In genomic region chrX:73910049-73910448, GRCm38 (mm10) we compare ENCODE assay signal across 28 mouse cellular contexts. TPM values are rescaled to one million over a fixed set of nuclear protein-coding genes. Genes with fewer than 3 reads are reported as not detected.
DNase-seq lines count a peak whose midpoint lies in the region; ATAC-seq and TF ChIP-seq lines count a peak whose summit lies in the region.
"Had no signal": no experiment of that assay in that cellular context is flagged by ENCODE, and none has a peak within 500 bp of the region (broad histone marks: within the 10 kb centered on the region; RNA-seq: fewer than 3 reads in every experiment).

No protein-coding gene starts in this region.

- peak overlapping the region; percentile 20; the same call in 1 of the 2 replicates for H3K27ac ChIP-seq in kidney, adult 2 months (ENCODE audit: insufficient read depth, low read depth, low read length)
- H3K27ac ChIP-seq in CH12.LX (ENCODE audit: insufficient read depth, low read depth), result no peak overlapping the region
- H3K27ac ChIP-seq in bone marrow, adult 2 months (ENCODE audit: control insufficient read depth, insufficient read depth, low read depth, low read length, poor library complexity), result peak overlapping the region; percentile 39; the same call in 1 of the 2 replicates
- H3K27ac ChIP-seq in liver, embryonic 16.5 days (ENCODE audit: low read length), result no peak overlapping the region
- H3K27ac ChIP-seq: embryonic facial prominence, embryonic 12.5 days; heart, embryonic 13.5 days; hindbrain, embryonic 14.5 days; left cerebral cortex, adult 2 months; lung, embryonic 15.5 days had no signal

- H3K4me2 ChIP-seq in CH12.LX (ENCODE audit: insufficient read depth, low read depth, poor library complexity, severe bottlenecking), result peak overlapping the region; percentile 76
- H3K4me2 ChIP-seq in liver, embryonic 16.5 days (ENCODE audit: low read depth, low read length), result peak overlapping the region; percentile 69; the same call in 1 of the 2 replicates
- H3K4me2 ChIP-seq: hindbrain, embryonic 14.5 days; midbrain, embryonic 11.5 days had no signal

- no peak for TF ChIP-seq POLR2A in kidney, adult 2 months (IDR thresholded peaks at IDR 0.05; ENCODE audit: low read depth, low read length)
- TF ChIP-seq POLR2A in CH12.LX (IDR thresholded peaks at IDR 0.05; ENCODE audit: low read depth, low read length), result no peak
- no peak for TF ChIP-seq POLR2A in bone marrow, adult 2 months (IDR thresholded peaks at IDR 0.05; ENCODE audit: borderline replicate concordance, control insufficient read depth, low read depth, low read length)

- TF ChIP-seq RAD21 in CH12.LX (IDR thresholded peaks at IDR 0.05; ENCODE audit: low read depth, low read length), result no peak

- ATAC-seq in liver, embryonic 16.5 days (ENCODE audit: low read depth), result no peak
- no peak for ATAC-seq in frontal cortex, adult (ENCODE audit: low TSS enrichment)
- ATAC-seq: forebrain, embryonic 14.5 days; inflammation-experienced regulatory T-cells, adult 6 months; Patski had no signal

- dilution Hi-C loops in CH12.LX (cut with MboI; ENCODE audit: extremely low pct_ligation_motif_present, extremely low pct_unique_long_range_greater_than_20kb, low sequenced_read_pairs), result no loop called here

- no peaks in the 10 kb centered on the region for H3K27me3 ChIP-seq in kidney, adult 2 months (replicated peaks; ENCODE audit: control insufficient read depth, insufficient read depth, low read length)
- H3K27me3 ChIP-seq in CH12.LX (replicated peaks), result no peaks in the 10 kb centered on the region
- no peaks in the 10 kb centered on the region for H3K27me3 ChIP-seq in liver, embryonic 16.5 days (ENCODE audit: control insufficient read depth, insufficient read depth, low read depth, low read length)
- H3K27me3 ChIP-seq: lung, embryonic 15.5 days had no signal

- H3K9ac ChIP-seq in CH12.LX (ENCODE audit: insufficient read depth, low read depth), result peak overlapping the region; percentile 39; the same call in 1 of the 2 replicates
- H3K9ac ChIP-seq in liver, embryonic 16.5 days (ENCODE audit: low read depth, low read length), result no peak overlapping the region
- H3K9ac ChIP-seq: embryonic facial prominence, embryonic 12.5 days; heart, embryonic 13.5 days; hindbrain, embryonic 14.5 days; lung, embryonic 15.5 days had no signal

- no peaks in the 10 kb centered on the region for H3K36me3 ChIP-seq in kidney, adult 2 months (ENCODE audit: control insufficient read depth, insufficient read depth, low read length)
- peaks cover 18 to 26% of the 10 kb centered on the region in 2 experiments for H3K36me3 ChIP-seq in CH12.LX (replicated peaks in 1 of 2; ENCODE audit: control insufficient read depth in 1 of 2, insufficient read depth in 1 of 2, low read length in 1 of 2)
- H3K36me3 ChIP-seq in liver, embryonic 16.5 days (ENCODE audit: control insufficient read depth, insufficient read depth), result no peaks in the 10 kb centered on the region; the same call in 1 of the 2 replicates
- H3K36me3 ChIP-seq: embryonic facial prominence, embryonic 12.5 days; heart, embryonic 13.5 days; lung, embryonic 15.5 days had no signal

- in situ Hi-C loops in CH12.LX (cut with MboI; ENCODE audit: low pct_ligation_motif_present, low pct_unique_long_range_greater_than_20kb, low sequenced_read_pairs), result no loop called here

- no peaks in the 10 kb centered on the region; the same call in 1 of the 2 replicates for H3K79me2 ChIP-seq in CH12.LX (replicated peaks; ENCODE audit: control insufficient read depth, extremely low read depth, insufficient read depth, poor library complexity, severe bottlenecking)

- peaks cover 5% of the 10 kb centered on the region; the same call in 1 of the 2 replicates for H3K4me1 ChIP-seq in kidney, adult 2 months (ENCODE audit: control insufficient read depth, insufficient read depth, low read length)
- H3K4me1 ChIP-seq in CH12.LX (ENCODE audit: control insufficient read depth in 1 of 2, insufficient read depth in 2 of 2), result peaks cover 8 to 39% of the 10 kb centered on the region in 2 experiments
- H3K4me1 ChIP-seq in bone marrow, adult 2 months (ENCODE audit: control insufficient read depth, insufficient read depth, low read length), result no peaks in the 10 kb centered on the region; the same call in 1 of the 2 replicates
- peaks cover 11% of the 10 kb centered on the region for H3K4me1 ChIP-seq in liver, embryonic 16.5 days (ENCODE audit: control insufficient read depth, low read depth, low read length)
- H3K4me1 ChIP-seq: embryonic facial prominence, embryonic 12.5 days; lung, embryonic 15.5 days had no signal

- no peak overlapping the region for H3K4me3 ChIP-seq in kidney, adult 2 months (ENCODE audit: insufficient read depth, low read depth, low read length)
- H3K4me3 ChIP-seq in CH12.LX (replicated peaks in 1 of 3; ENCODE audit: low read depth in 2 of 3, low read length in 2 of 3, poor library complexity in 1 of 3), result peak overlapping the region in 2 of 3 experiments; percentile 60 to 79
- H3K4me3 ChIP-seq in bone marrow, adult 2 months (replicated peaks; ENCODE audit: control insufficient read depth, low read depth, low read length), result peak overlapping the region; percentile 65
- peak overlapping the region; percentile 0 for H3K4me3 ChIP-seq in liver, embryonic 16.5 days (ENCODE audit: low read depth, low read length)
- H3K4me3 ChIP-seq: embryonic facial prominence, embryonic 12.5 days; heart, embryonic 13.5 days; left cerebral cortex, adult 2 months; lung, embryonic 15.5 days had no signal

- H3K9me3 ChIP-seq in CH12.LX (replicated peaks; ENCODE audit: low read length), result no peaks in the 10 kb centered on the region
- no peaks in the 10 kb centered on the region for H3K9me3 ChIP-seq in liver, embryonic 16.5 days (replicated peaks; ENCODE audit: control insufficient read depth, low read length)
- H3K9me3 ChIP-seq: embryonic facial prominence, embryonic 12.5 days; heart, embryonic 13.5 days; lung, embryonic 15.5 days had no signal

- TF ChIP-seq CTCF in kidney, adult 2 months (conservative IDR thresholded peaks at IDR 0.05; ENCODE audit: insufficient read depth, insufficient read length, low read depth, low read length), result no peak
- TF ChIP-seq CTCF in CH12.LX (conservative IDR thresholded peaks at IDR 0.05 in 1 of 2, IDR thresholded peaks at IDR 0.05 in 1 of 2; ENCODE audit: low read depth in 2 of 2, low read length in 2 of 2), result peak in 1 of 2 experiments; percentile 24; a peak in 1 of 4 replicates
- TF ChIP-seq CTCF in bone marrow, adult 2 months (IDR thresholded peaks at IDR 0.05; ENCODE audit: control insufficient read depth, insufficient read depth, low read length), result 0 out of 2 replicates have a peak, but pooled peaks have one; percentile 11

- no peak for TF ChIP-seq EP300 in CH12.LX (IDR thresholded peaks at IDR 0.05; ENCODE audit: low read length)

- no peak for DNase-seq in kidney, adult 2 months
- DNase-seq in kidney, adult 11 months, result no peak
- no peak for DNase-seq in CH12.LX (ENCODE audit: extremely low read depth)
- no peak for DNase-seq in B cell, adult 2 months
- DNase-seq: adrenal gland, postnatal 36 days; cerebellum, adult 11-12 months; cerebellum, postnatal 14 days; gastrocnemius, postnatal 10 days; heart, postnatal 4 days; kidney, postnatal 10 days; lung, postnatal 4 days had no signal

- WGBS in kidney, adult 2 months, result 33% methylated on average over 1 of the region's 1 CpGs
- 35% methylated on average over 1 of the region's 1 CpGs for WGBS in bone marrow, adult 2 months
- 26% methylated on average over 1 of the region's 1 CpGs for WGBS in liver, embryonic 16.5 days (ENCODE audit: insufficient replicate concordance)

TF ChIP-seq in CH12.LX, 34 proteins besides CTCF, POLR2A, EP300 and RAD21 (continues in another document):
- TF ChIP-seq NRF1 (IDR thresholded peaks at IDR 0.05; ENCODE audit: low read depth, low read length), result no peak
- no peak for TF ChIP-seq ZMIZ1 (IDR thresholded peaks at IDR 0.05; ENCODE audit: low read depth, low read length)
- no peak for TF ChIP-seq MAFK (IDR thresholded peaks at IDR 0.05; ENCODE audit: insufficient replicate concordance, low read length)

RNA-seq across cellular contexts. Expression of gene Arhgap4, which starts 11.6 kb away (rescaled TPM):
- 8.9 and 15.5 TPM in 2 replicates for polyA plus RNA-seq in kidney, adult 2 months (2012; rRNA removed)
- total RNA-seq in CH12.LX (2012; rRNA removed), result 13.6 and 14.3 TPM in 2 replicates
- 10.9 and 13.9 TPM in 2 replicates for total RNA-seq in CH12.LX (2014; rRNA removed)
- polyA plus RNA-seq in CH12.LX (2012; ENCODE audit: insufficient read length, low read depth), result 24.1 and 24.5 TPM in 2 replicates
- 53.5 and 163 TPM in 2 replicates for polyA plus RNA-seq in bone marrow, adult 2 months (2011; ENCODE audit: insufficient read depth, insufficient read length, low replicate concordance, missing spikeins)
- polyA plus RNA-seq in liver, embryonic 16.5 days (2015; fragmentation: Nextera tagmentation; extraction: Ambion mirVana), result 6.6 and 7.7 TPM in 2 replicates

RNA-seq across cellular contexts. Expression of gene Naa10, which starts 11.7 kb away (rescaled TPM):
- polyA plus RNA-seq in kidney, adult 2 months (2012; rRNA removed), result 61.3 and 69.7 TPM in 2 replicates
- 148 and 184 TPM in 2 replicates for total RNA-seq in CH12.LX (2012; rRNA removed)
- 152 and 166 TPM in 2 replicates for total RNA-seq in CH12.LX (2014; rRNA removed)
- polyA plus RNA-seq in CH12.LX (2012; ENCODE audit: insufficient read length, low read depth), result 144 and 152 TPM in 2 replicates
- 60.9 and 77.0 TPM in 2 replicates for polyA plus RNA-seq in bone marrow, adult 2 months (2011; ENCODE audit: insufficient read depth, insufficient read length, low replicate concordance, missing spikeins)
- 69.0 and 70.6 TPM in 2 replicates for polyA plus RNA-seq in liver, embryonic 16.5 days (2015; fragmentation: Nextera tagmentation; extraction: Ambion mirVana)

RNA-seq across cellular contexts. Expression of gene L1cam, which starts 14.1 kb away (rescaled TPM):
- 26.5 TPM in 2 replicates for polyA plus RNA-seq in kidney, adult 2 months (2012; rRNA removed)
- 0.21 and 0.30 TPM in 2 replicates for total RNA-seq in CH12.LX (2012; rRNA removed)
- 0.12 and 0.23 TPM in 2 replicates for total RNA-seq in CH12.LX (2014; rRNA removed)
- polyA plus RNA-seq in CH12.LX (2012; ENCODE audit: insufficient read length, low read depth), result 0.49 and 0.65 TPM in 2 replicates
- polyA plus RNA-seq in bone marrow, adult 2 months (2011; ENCODE audit: insufficient read depth, insufficient read length, low replicate concordance, missing spikeins), result 3.6 and 12.7 TPM in 2 replicates
- 0.16 and 0.35 TPM in 2 replicates for polyA plus RNA-seq in liver, embryonic 16.5 days (2015; fragmentation: Nextera tagmentation; extraction: Ambion mirVana)

RNA-seq across cellular contexts. Expression of gene Avpr2, which starts 18.1 kb away (rescaled TPM):
- polyA plus RNA-seq in kidney, adult 2 months (2012; rRNA removed), result 35.3 and 41.0 TPM in 2 replicates
- 0.34 and 0.46 TPM in 2 replicates for total RNA-seq in CH12.LX (2012; rRNA removed)
- not detected in 2 replicates for total RNA-seq in CH12.LX (2014; rRNA removed)
- 0.20 and 0.64 TPM in 2 replicates for polyA plus RNA-seq in CH12.LX (2012; ENCODE audit: insufficient read length, low read depth)
- not detected in 2 replicates for polyA plus RNA-seq in bone marrow, adult 2 months (2011; ENCODE audit: insufficient read depth, insufficient read length, low replicate concordance, missing spikeins)
- 0.08 and 0.25 TPM in 2 replicates for polyA plus RNA-seq in liver, embryonic 16.5 days (2015; fragmentation: Nextera tagmentation; extraction: Ambion mirVana)
- total RNA-seq: adrenal gland, adult 18-20 months; adrenal gland, postnatal 36 days; gastrocnemius, postnatal 10 days; granulocyte monocyte progenitor cell, adult 5-6 weeks; heart, postnatal 4 days; layer of hippocampus, postnatal 10 days; left cerebral cortex, adult 2 months; left cerebral cortex, postnatal 36 days had no signal
- polyA plus RNA-seq: forebrain, embryonic 14.5 days; heart, embryonic 13.5 days; limb, embryonic 14.5 days; midbrain, embryonic 11.5 days had no signal

RNA-seq across cellular contexts. Expression of gene Renbp, which starts 20.6 kb away (rescaled TPM):
- polyA plus RNA-seq in kidney, adult 2 months (2012; rRNA removed), result 125 and 144 TPM in 2 replicates
- total RNA-seq in CH12.LX (2012; rRNA removed) (38.5 and 43.4 TPM in 2 replicates), CH12.LX (2014; rRNA removed) (24.7 and 25.2 TPM in 2 replicates)
- 64.7 and 66.3 TPM in 2 replicates for polyA plus RNA-seq in CH12.LX (2012; ENCODE audit: insufficient read length, low read depth)
- 30.7 and 48.6 TPM in 2 replicates for polyA plus RNA-seq in bone marrow, adult 2 months (2011; ENCODE audit: insufficient read depth, insufficient read length, low replicate concordance, missing spikeins)
- 21.3 and 24.6 TPM in 2 replicates for polyA plus RNA-seq in liver, embryonic 16.5 days (2015; fragmentation: Nextera tagmentation; extraction: Ambion mirVana)

Comparison
In these comparisons a context has a peak if more than half of its experiments do, and no peak if none do; other contexts are left out.
1. H3K27ac ChIP-seq: peak in kidney, adult 2 months (single experiment) and bone marrow, adult 2 months (single experiment); none in CH12.LX (single experiment) and liver, embryonic 16.5 days (single experiment).